Mouse (Mus musculus): ENCODE results near the gene Cabp1. TPM values are rescaled to one million over a fixed set of nuclear protein-coding genes. Genes with fewer than 3 reads are reported as not detected.
"Not testable (repeated sequence)": the region's sequence is repeated elsewhere in the genome, so short reads cannot be mapped to it uniquely, and the experiment has no call there.

Cabp1 gene
- total and polyA plus RNA-seq, 3 experiments = 0.35 to 1.7 TPM; not detected in 1

DNA sequence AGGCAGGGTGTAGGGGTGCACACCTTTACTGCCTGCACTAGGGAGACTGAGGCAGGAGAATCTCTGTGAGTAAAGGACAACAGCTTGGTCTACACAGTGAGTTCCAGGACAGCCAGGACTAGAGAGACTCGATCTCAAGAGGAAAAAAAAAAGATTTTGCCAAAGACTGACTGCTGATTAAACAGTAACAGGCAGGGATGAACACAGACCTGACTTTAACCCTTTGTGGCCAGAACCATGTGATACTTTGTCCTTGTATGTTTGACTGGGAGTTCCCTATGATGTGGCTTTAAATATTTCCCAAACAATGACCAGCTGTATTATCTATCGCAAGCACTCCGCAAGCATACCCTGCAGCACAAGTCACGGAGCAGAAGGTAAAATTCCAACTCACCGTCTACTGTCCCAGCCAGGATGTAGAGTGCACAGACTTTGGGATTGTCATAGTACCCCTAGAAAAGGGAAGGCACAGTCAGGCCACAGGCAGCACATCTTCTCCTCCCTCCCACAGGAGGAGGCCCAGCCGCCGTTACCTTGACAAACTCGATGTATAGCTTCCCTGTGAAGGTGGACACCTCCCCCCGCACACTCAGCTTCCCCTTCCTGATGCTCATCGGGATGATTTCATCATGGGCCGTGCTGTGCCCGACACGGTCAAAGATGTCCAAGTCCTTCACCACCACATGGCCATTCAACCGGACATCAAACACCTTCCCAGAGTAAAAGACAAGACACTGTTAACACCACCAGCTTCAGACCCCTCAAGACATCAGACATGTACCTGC is 44.3 kb downstream of the Cabp1 start:
- DNase-seq (ENCODE audit: low read depth, low spot score) = no peak
- H3K79me2 ChIP-seq (ENCODE audit: control insufficient read depth, insufficient read depth, low read length, poor library complexity) = peaks cover 31% of the 10 kb centered on the region
- no peak overlapping the region for H3K4me3 ChIP-seq (ENCODE audit: control insufficient read depth in 1 of 2, insufficient read depth in 1 of 2, low read depth in 2 of 2, low read length in 2 of 2)
- H3K9ac ChIP-seq (ENCODE audit: control insufficient read depth, low read depth, low read length, poor library complexity, severe bottlenecking) = no peak overlapping the region
- peaks cover 17 to 26% of the 10 kb centered on the region in 2 experiments for H3K36me3 ChIP-seq (ENCODE audit: control insufficient read depth in 1 of 2, insufficient read depth in 2 of 2, low read length in 2 of 2)
- no peaks in the 10 kb centered on the region for H3K27me3 ChIP-seq (ENCODE audit: control insufficient read depth in 1 of 2, insufficient read depth in 2 of 2, low read length in 2 of 2)
- no peak overlapping the region for H3K27ac ChIP-seq (ENCODE audit: control insufficient read depth, low read depth, low read length)
- TF ChIP-seq POLR2AphosphoS5 (IDR thresholded peaks at IDR 0.05; ENCODE audit: borderline replicate concordance, low read depth, low read length) (no peak), JUND (IDR thresholded peaks at IDR 0.05; ENCODE audit: low read depth, low read length) (no peak), TCF12 (IDR thresholded peaks at IDR 0.05; ENCODE audit: low read depth, low read length) (no peak), USF1 (IDR thresholded peaks at IDR 0.05; ENCODE audit: low read depth, low read length) (no peak), RCOR1 (IDR thresholded peaks at IDR 0.05; ENCODE audit: low read depth, low read length) (no peak), E2F4 (IDR thresholded peaks at IDR 0.05; ENCODE audit: borderline replicate concordance, low read depth, low read length) (no peak), GATA1 (IDR thresholded peaks at IDR 0.05; ENCODE audit: low read depth, low read length) (no peak), GABPA (IDR thresholded peaks at IDR 0.05; ENCODE audit: low read depth, low read length) (no peak), SIN3A (IDR thresholded peaks at IDR 0.05; ENCODE audit: low read length) (no peak), POLR2AphosphoS2 (IDR thresholded peaks at IDR 0.05; ENCODE audit: low read length) (no peak), ETS1 (IDR thresholded peaks at IDR 0.05; ENCODE audit: low read depth, low read length) (no peak), RAD21 (IDR thresholded peaks at IDR 0.05; ENCODE audit: low read depth, low read length) (no peak)
- no peaks in the 10 kb centered on the region for H3K9me3 ChIP-seq (replicated peaks; ENCODE audit: insufficient read depth, low read length)
- peaks cover 6 to 13% of the 10 kb centered on the region in 2 experiments for H3K4me1 ChIP-seq (ENCODE audit: control insufficient read depth in 1 of 2, insufficient read depth in 2 of 2, low read length in 2 of 2)

DNA sequence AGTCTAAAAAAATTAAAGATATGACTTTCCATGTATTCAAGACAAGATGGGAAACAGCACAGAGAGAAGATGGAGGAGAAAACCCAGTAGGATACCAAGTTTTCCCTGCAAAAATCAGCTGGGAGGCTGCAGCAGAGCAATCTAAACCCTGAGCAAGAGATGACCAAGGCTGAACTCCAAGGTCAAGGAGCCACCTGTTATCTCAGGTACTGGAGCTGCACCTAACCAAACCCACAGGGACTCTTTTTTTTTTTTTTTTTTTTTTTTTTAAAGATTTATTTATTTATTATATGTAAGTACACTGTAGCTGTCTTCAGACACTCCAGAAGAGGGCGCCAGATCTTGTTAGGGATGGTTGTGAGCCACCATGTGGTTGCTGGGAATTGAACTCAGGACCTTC is 45.3 kb downstream of the Cabp1 start:
- H3K27ac ChIP-seq (ENCODE audit: control insufficient read depth, low read depth, low read length); H3K4me3 ChIP-seq (ENCODE audit: control insufficient read depth in 1 of 2, insufficient read depth in 1 of 2, low read depth in 2 of 2, low read length in 2 of 2); DNase-seq (ENCODE audit: low read depth, low spot score); H3K9ac ChIP-seq (ENCODE audit: control insufficient read depth, low read depth, low read length, poor library complexity, severe bottlenecking); H3K4me1 ChIP-seq (ENCODE audit: control insufficient read depth in 1 of 2, insufficient read depth in 2 of 2, low read length in 2 of 2); H3K9me3 ChIP-seq (replicated peaks; ENCODE audit: insufficient read depth, low read length); H3K27me3 ChIP-seq (ENCODE audit: control insufficient read depth in 1 of 2, insufficient read depth in 2 of 2, low read length in 2 of 2): not testable (repeated sequence)
- TF ChIP-seq ZNF384 (IDR thresholded peaks at IDR 0.05; ENCODE audit: low read depth, low read length) (peak; percentile 78), POLR2A (IDR thresholded peaks at IDR 0.05; ENCODE audit: control insufficient read depth in 1 of 2, insufficient read depth in 1 of 2, low read depth in 1 of 2, low read length in 2 of 2, poor library complexity in 1 of 2) (0 out of 4 replicates have a peak, but pooled peaks of 1 of the 2 experiments have one; percentile 9)
- H3K79me2 ChIP-seq (ENCODE audit: control insufficient read depth, insufficient read depth, low read length, poor library complexity) = peaks cover 21% of the 10 kb centered on the region
- peaks cover 7 to 26% of the 10 kb centered on the region in 2 experiments for H3K36me3 ChIP-seq (ENCODE audit: control insufficient read depth in 1 of 2, insufficient read depth in 2 of 2, low read length in 2 of 2)

DNA sequence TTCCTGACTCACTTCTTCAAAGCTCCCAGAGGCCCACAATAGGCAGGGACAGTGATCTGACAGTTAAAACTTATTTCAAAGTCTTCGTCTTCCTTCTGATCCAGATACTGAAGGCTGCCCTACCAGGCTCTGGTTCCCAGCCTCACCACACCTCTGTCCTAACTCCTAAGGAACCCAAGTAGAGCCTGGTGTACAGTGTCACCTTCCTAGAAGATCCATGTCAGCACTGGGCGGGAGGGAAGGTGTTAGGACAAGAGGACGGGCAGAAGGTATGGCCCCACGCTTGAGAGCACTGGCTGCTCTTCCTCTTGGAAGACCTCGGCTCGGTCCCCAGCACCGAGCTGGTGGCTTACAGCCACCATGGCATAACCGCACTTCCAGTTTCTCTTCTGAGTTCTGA is 45.8 kb downstream of the Cabp1 start:
- H3K36me3 ChIP-seq (ENCODE audit: control insufficient read depth in 1 of 2, insufficient read depth in 2 of 2, low read length in 2 of 2) = peaks cover 7 to 26% of the 10 kb centered on the region in 2 experiments
- H3K79me2 ChIP-seq (ENCODE audit: control insufficient read depth, insufficient read depth, low read length, poor library complexity) = peaks cover 16% of the 10 kb centered on the region
- no peak overlapping the region for H3K4me3 ChIP-seq (ENCODE audit: control insufficient read depth in 1 of 2, insufficient read depth in 1 of 2, low read depth in 2 of 2, low read length in 2 of 2)
- TF ChIP-seq NELFE (IDR thresholded peaks at IDR 0.05; ENCODE audit: low read depth, low read length) = no peak
- TF ChIP-seq RAD21 (IDR thresholded peaks at IDR 0.05; ENCODE audit: low read depth, low read length) = no peak
- no peak for TF ChIP-seq TCF12 (IDR thresholded peaks at IDR 0.05; ENCODE audit: low read depth, low read length)
- TF ChIP-seq HCFC1 (IDR thresholded peaks at IDR 0.05; ENCODE audit: low read depth, low read length) = no peak
- peak in 1 of 2 experiments; percentile 8; a peak in 1 of 4 replicates for TF ChIP-seq POLR2A (IDR thresholded peaks at IDR 0.05; ENCODE audit: control insufficient read depth in 1 of 2, insufficient read depth in 1 of 2, low read depth in 1 of 2, low read length in 2 of 2, poor library complexity in 1 of 2)
- no peak for TF ChIP-seq MYB (IDR thresholded peaks at IDR 0.05; ENCODE audit: low read depth, low read length)
- no peak for TF ChIP-seq ZKSCAN1 (IDR thresholded peaks at IDR 0.05; ENCODE audit: low read depth, low read length)
- DNase-seq (ENCODE audit: low read depth, low spot score) = no peak
- H3K27ac ChIP-seq (ENCODE audit: control insufficient read depth, low read depth, low read length) = no peak overlapping the region
- H3K27me3 ChIP-seq (ENCODE audit: control insufficient read depth in 1 of 2, insufficient read depth in 2 of 2, low read length in 2 of 2) = no peaks in the 10 kb centered on the region
- H3K4me1 ChIP-seq (ENCODE audit: control insufficient read depth in 1 of 2, insufficient read depth in 2 of 2, low read length in 2 of 2) = 0 out of 4 replicates have a peak, but pooled peaks cover 0 to 2% of the 10 kb centered on the region in 2 experiments
- no peak overlapping the region for H3K9ac ChIP-seq (ENCODE audit: control insufficient read depth, low read depth, low read length, poor library complexity, severe bottlenecking)
- H3K9me3 ChIP-seq (replicated peaks; ENCODE audit: insufficient read depth, low read length) = no peaks in the 10 kb centered on the region

All from MEL (cell line).